Mouse (Mus musculus): ENCODE measurements around the gene Eef1g. TPM values are rescaled to one million over a fixed set of nuclear protein-coding genes. Genes with fewer than 3 reads are reported as not detected.

Gene Eef1g
- 100 to 1,000 TPM; 238 to 242 TPM for total RNA-seq (2021)
- long read RNA-seq, experiment 1, transcript Eef1g-201 (10 exons, 1,864 nt) = major isoform, 123 of 140 reads
- long read RNA-seq, experiment 1, partial matches to known transcripts = 14 of 140 reads
- long read RNA-seq, experiment 1, other reads (novel, unspliced or antisense) = 2 of 140 reads
- long read RNA-seq, experiment 2, transcript Eef1g-201 (10 exons, 1,864 nt) = major isoform, 169 of 187 reads
- long read RNA-seq, experiment 2, partial matches to known transcripts = 14 of 187 reads
- long read RNA-seq, experiment 2, other reads (novel, unspliced or antisense) = 4 of 187 reads

GRCm38 (mm10) chr19:8966590-8967372 is at the start of gene Eef1g:
Eef1g (plus strand) TSS chr19:8967041.
- no peak for TF ChIP-seq CTCF (conservative IDR thresholded peaks at IDR 0.05)
- H3K4me3 ChIP-seq = peak within 1 kb of the TSS; percentile 86
- DNase-seq (ENCODE audit: low spot score in 2 of 2) = peak; percentile 99 to 100
- H3K27ac ChIP-seq = peak within 1 kb of the TSS; percentile 98

- Histone ChIP-seq H3K27ac (no peak overlapping the region), H3K4me3 (no peak overlapping the region)
- DNase-seq (ENCODE audit: low spot score in 2 of 2) = no peak
- no peak for TF ChIP-seq CTCF (conservative IDR thresholded peaks at IDR 0.05)
Measured at GRCm38 (mm10) chr19:8919000-8919399, 47.8 kb upstream of the Eef1g start.

- Histone ChIP-seq H3K4me3 (peak overlapping the region; percentile 90), H3K27ac (peak overlapping the region; percentile 85)
- DNase-seq (ENCODE audit: low spot score in 2 of 2) = no peak
- no peak for TF ChIP-seq CTCF (conservative IDR thresholded peaks at IDR 0.05)
Measured at GRCm38 (mm10) chr19:8919684-8920072, 47.2 kb upstream of the Eef1g start.

GRCm38 (mm10) chr19:8920073-8920736 is 46.6 kb upstream of the Eef1g start, which contains the start of gene B3gat3:
B3gat3 (plus strand) TSS chr19:8920374.
- TF ChIP-seq CTCF (conservative IDR thresholded peaks at IDR 0.05) = no peak

GRCm38 (mm10) chr19:8920836-8921291 is 46.0 kb upstream of the Eef1g start:
- Histone ChIP-seq H3K4me3 (peak overlapping the region; percentile 90), H3K27ac (peak overlapping the region; percentile 85)
- TF ChIP-seq CTCF (conservative IDR thresholded peaks at IDR 0.05) = no peak
- DNase-seq (ENCODE audit: low spot score in 2 of 2) = no peak

More at GRCm38 (mm10) chr19:8920073-8920736, 46.6 kb upstream of the Eef1g start, which contains the start of gene B3gat3:
- peak within 1 kb of the TSS; percentile 85 for H3K27ac ChIP-seq
- DNase-seq (ENCODE audit: low spot score in 2 of 2) = peak; percentile 93
- peak within 1 kb of the TSS; percentile 90 for H3K4me3 ChIP-seq

- TF ChIP-seq CTCF (conservative IDR thresholded peaks at IDR 0.05) = no peak
- DNase-seq (ENCODE audit: low spot score in 2 of 2) = no peak
- Histone ChIP-seq H3K27ac (no peak overlapping the region; the same call in 1 of the 2 replicates), H3K4me3 (peak overlapping the region; percentile 90; the same call in 1 of the 2 replicates)
Measured at GRCm38 (mm10) chr19:8921741-8922140, 45.1 kb upstream of the Eef1g start.

- no peak for DNase-seq (ENCODE audit: low spot score in 2 of 2)
Measured at GRCm38 (mm10) chr19:8926766-8927165, 40.1 kb upstream of the Eef1g start.

GRCm38 (mm10) chr19:8927891-8928525 is 38.8 kb upstream of the Eef1g start:
- DNase-seq (ENCODE audit: low spot score in 2 of 2) = no peak
- H3K27ac ChIP-seq = peak overlapping the region; percentile 85
- no peak overlapping the region for H3K4me3 ChIP-seq
- TF ChIP-seq CTCF (conservative IDR thresholded peaks at IDR 0.05) = no peak

More at GRCm38 (mm10) chr19:8926766-8927165, 40.1 kb upstream of the Eef1g start:
- no peak overlapping the region for H3K4me3 ChIP-seq
- peak overlapping the region; percentile 23; the same call in 1 of the 2 replicates for H3K27ac ChIP-seq
- no peak for TF ChIP-seq CTCF (conservative IDR thresholded peaks at IDR 0.05)

- no peak for TF ChIP-seq CTCF (conservative IDR thresholded peaks at IDR 0.05)
- H3K27ac ChIP-seq = peak overlapping the region; percentile 85
- H3K4me3 ChIP-seq = peak overlapping the region; percentile 68
- no peak for DNase-seq (ENCODE audit: low spot score in 2 of 2)
Measured at GRCm38 (mm10) chr19:8928689-8929223, 38.1 kb upstream of the Eef1g start.

- H3K27ac ChIP-seq = peak within 1 kb of the TSS; percentile 85
- peak within 1 kb of the TSS; percentile 68 for H3K4me3 ChIP-seq
- TF ChIP-seq CTCF (conservative IDR thresholded peaks at IDR 0.05) = peak; percentile 64
- DNase-seq (ENCODE audit: low spot score in 2 of 2) = peak in 1 of 2 experiments; percentile 49
Measured at GRCm38 (mm10) chr19:8929224-8930088, 37.4 kb upstream of the Eef1g start, which contains the start of the genes Rom1 and Eml3. Rom1 (minus strand) TSS chr19:8929356. Eml3 (plus strand) TSS chr19:8929552.

GRCm38 (mm10) chr19:8930117-8930516 is 36.7 kb upstream of the Eef1g start:
- no peak for DNase-seq (ENCODE audit: low spot score in 2 of 2)
- TF ChIP-seq CTCF (conservative IDR thresholded peaks at IDR 0.05) = no peak
- Histone ChIP-seq H3K27ac (peak overlapping the region; percentile 85), H3K4me3 (peak overlapping the region; percentile 68)

Data from layer of hippocampus, adult 2 months (tissue).